Mouse (Mus musculus): ENCODE results near the gene Ndufs1. TPM values are rescaled to one million over a fixed set of nuclear protein-coding genes. Genes with fewer than 3 reads are reported as not detected.
A peak's percentile ranks its signal among the peaks of the same experiment; 100 is the strongest.
"Not testable (repeated sequence)": the region's sequence is repeated elsewhere in the genome, so short reads cannot be mapped to it uniquely, and the experiment has no call there.

Gene Ndufs1
- 100 to 1,000 TPM; 155 to 166 (median 160) TPM for total RNA-seq (2022)

DNA sequence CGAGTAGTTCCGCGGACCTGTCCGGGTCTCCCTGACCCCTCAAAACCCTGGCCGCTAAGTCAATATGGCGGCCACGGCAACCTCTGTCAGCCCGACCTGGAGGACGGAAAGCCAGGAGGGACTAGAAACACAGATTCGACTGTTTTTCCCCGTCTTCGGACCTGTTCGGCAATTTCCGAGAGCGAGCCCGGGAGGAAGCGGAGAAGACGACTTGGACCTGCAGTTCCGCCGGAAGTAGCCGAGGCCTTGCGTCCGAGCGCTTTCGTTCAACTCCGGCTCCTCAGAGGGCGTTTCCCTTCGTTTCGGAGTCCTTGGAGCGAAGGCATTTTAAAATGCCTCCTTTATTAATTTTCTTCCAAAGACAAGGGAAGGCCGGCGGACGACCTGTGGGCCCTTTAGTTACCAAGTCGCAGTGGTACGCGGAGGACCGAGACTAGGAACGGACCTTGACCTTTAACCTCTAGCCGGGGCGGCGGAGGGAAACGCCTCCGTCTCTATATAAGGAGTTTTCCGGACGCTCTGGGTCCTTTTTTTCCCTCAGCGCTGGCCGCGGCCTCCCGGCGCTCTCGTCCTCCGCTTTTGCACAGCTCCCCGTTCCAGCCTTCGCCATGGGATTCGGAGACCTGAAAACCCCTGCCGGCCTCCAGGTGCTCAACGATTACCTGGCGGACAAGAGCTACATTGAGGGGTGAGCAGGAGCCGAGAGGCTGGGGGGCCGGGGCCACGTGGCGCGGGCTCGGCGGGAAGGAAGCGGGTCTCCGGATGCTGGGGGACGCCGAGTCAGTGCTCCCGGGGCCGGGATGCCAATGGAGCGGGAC is at the start of gene Ndufs1, which contains the start of gene Eef1b2:
Gene Ndufs1, minus strand, starts transcription at position 230 of the 818 bp plus-strand sequence.
Gene Eef1b2, plus strand, starts transcription at position 222 of the 818 bp plus-strand sequence.
- peak; percentile 97 to 98 for DNase-seq (ENCODE audit: low spot score in 2 of 2)

DNA sequence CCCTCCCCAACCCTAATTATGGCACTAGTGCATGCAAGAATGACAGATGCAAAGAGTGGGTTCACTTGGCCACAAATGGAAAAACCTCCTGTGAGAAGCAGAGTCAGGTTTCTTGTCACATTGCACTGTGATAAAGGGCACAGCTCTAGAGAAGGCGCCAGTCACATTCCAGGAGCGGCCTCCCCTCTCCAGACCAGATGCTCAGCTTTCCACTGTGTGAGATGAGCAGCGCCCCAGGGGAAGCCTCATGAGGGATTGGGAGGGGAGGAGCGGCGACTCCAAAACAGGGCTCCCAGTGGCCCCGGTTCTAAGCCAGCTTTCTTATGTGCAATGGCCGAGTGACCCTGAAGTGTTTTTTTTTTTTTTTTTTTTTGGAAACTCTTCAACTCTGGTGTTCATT is 49.3 kb upstream of the Ndufs1 start:
- no peak for DNase-seq (ENCODE audit: low spot score in 2 of 2)

DNA sequence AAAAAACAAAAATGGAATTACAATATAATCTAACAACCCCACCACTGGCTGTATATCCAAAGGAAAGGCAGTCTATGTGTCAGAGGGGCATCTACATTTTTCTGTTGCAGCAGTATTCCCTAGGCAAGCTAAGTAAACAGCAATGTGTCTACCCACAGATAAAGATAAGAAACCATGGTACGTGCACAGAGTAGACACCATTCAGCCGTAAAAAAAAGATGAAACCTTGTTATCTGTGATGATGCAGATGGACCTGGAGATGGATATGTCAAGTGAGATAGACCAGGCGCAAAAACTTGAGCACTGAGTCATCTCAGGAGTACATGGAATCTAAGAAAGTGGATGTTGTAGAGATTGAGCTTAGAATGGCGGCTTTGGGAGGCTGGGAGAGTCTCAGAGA is 48.4 kb upstream of the Ndufs1 start:
- no peak for DNase-seq (ENCODE audit: low spot score in 2 of 2)

DNA sequence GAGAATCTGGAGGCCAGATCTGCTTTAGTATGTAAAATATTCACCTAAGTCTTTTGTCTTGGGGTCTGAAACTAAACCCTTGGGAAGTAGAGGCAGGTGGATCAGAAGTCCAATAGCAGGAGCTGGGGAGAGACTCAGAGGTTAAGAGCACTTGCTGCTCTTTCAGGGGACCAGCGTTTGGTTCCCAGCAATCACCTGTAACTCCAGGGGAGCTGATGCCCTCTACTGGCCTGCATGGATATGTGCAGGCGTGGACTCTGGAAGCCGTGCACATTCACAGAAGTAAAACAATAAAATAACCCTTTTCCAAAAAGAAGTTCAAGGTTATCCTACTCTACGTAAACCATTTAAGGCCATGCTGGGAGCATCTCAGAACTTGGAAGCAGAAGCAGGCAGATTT is 42.6 kb upstream of the Ndufs1 start:
- DNase-seq (ENCODE audit: low spot score in 2 of 2): no peak

DNA sequence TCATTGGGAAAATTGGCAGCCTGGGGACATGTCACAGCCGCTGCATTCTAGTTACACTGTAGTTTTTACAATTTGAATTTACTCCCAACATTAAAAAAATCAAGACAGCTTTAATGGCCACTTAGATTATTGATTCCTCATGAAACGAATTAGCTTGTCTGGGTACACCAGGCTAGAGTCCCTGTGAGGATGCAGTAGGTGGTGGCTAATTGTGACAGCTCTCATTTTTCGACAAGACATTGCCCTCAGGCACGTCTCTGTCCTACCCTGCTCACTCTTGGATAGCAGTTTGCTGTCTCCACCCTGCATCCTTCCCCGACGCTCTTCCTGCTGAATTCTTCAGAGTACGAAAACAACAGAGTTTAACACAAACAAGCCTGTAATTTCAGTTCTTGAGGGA is 38.0 kb upstream of the Ndufs1 start:
- no peak for DNase-seq (ENCODE audit: low spot score in 2 of 2)

DNA sequence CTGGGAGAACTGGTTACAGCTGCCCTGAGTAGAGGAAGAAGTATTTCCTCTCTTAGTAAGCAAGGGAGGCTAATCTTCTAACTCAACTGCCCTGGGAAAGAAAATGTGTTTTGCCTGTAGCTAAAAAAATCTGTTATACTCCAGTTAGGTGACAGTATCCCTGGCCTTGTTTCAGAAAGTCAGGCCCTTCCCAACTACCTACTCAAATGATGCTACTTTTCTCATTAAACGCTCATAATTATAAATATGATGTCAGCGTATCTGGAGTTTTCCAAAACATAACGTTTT is 37.6 kb upstream of the Ndufs1 start, which contains the start of gene Gpr1:
Gene Gpr1, minus strand, starts transcription at position 273 of the 288 bp plus-strand sequence.
- no peak for DNase-seq (ENCODE audit: low spot score in 2 of 2)

DNA sequence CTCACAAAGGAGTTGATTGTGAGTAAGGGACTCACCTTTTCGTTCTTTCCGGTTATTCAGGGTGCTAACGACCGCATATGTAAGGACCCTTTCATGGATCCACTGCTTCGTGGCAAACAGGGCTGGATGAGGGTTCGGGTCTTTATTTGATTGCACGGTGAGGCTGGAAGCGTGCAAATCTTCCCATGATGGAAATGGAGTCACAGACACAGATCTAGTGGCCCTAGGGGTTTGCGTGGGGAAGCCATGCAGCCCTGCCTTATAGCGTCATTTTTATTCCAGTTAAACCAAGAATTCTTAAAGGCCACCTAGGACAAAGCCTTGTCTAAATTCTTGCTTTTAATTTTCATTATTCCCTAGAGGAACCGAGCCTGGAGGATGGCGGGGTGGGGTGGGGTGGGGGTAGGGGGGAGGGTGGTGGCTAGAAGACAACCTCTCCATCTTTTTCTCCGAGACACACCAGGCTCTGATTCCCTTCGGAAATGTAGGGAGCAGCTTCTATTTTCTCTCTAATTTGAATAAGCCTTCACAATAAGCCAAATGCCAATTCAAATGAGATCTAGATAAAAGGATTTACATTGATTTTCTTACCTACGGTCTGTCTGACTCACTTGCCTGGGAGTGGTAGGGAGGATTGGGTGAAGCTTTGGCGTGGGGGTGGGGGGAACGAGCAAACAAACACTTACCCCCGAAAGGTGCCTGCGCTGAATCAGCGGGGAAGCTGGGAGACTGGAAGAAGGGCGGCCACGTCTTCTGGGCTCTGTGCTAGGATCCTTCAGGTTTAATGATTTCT is 37.0 kb upstream of the Ndufs1 start:
- no peak for DNase-seq (ENCODE audit: low spot score in 2 of 2)

DNA sequence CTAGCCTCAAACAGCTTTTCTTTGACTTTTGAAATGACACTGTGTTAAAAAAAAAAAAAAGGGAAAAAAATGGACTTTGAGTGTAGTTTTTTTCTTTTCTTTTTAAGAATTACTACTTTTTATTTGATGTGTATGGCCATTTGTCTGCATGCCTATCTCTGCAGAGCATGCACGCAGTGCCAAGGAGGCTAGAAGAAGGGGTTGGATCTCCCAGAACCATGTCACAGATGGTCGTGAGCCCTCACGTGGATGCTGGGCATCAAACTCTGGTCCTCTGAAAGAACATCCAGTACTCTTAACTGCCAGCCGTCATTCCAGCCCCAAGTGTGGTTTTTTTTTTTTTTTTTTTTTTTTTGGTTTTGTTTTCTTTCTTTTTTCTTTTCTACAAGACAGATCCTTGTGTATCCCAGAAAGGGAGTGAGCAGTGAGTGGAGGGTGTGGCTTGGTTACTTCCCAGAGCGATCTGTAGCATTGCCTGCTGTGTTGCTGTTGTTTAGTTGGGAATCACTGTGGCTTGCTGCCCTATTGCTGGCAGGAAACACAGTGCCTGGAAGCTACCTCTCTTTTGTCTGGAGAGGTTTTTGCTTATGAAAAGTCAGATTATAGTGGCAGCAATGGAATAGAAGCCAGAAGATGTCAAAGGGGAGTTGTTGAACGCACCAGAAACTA is 33.4 kb upstream of the Ndufs1 start:
- DNase-seq (ENCODE audit: low spot score in 2 of 2): no peak

DNA sequence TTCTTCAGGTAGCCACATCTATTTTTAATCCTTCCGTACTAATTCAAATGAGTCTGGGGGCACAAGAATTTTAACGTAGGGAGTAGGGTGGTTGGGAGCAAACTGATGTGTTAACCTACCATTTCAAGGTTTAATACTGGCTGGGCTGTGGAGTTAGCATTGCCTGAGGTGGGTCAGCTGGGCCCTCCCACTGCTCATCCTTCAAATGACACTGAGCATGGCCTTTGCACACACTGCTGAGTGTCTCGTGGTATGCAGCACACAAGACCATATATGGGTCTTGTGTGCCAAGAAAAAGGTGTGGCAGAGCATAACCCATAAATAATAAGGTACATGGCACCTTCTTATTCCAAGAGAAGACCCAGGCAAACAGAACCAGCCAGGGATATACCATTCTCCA is 31.0 kb upstream of the Ndufs1 start:
- no peak for DNase-seq (ENCODE audit: low spot score in 2 of 2)

DNA sequence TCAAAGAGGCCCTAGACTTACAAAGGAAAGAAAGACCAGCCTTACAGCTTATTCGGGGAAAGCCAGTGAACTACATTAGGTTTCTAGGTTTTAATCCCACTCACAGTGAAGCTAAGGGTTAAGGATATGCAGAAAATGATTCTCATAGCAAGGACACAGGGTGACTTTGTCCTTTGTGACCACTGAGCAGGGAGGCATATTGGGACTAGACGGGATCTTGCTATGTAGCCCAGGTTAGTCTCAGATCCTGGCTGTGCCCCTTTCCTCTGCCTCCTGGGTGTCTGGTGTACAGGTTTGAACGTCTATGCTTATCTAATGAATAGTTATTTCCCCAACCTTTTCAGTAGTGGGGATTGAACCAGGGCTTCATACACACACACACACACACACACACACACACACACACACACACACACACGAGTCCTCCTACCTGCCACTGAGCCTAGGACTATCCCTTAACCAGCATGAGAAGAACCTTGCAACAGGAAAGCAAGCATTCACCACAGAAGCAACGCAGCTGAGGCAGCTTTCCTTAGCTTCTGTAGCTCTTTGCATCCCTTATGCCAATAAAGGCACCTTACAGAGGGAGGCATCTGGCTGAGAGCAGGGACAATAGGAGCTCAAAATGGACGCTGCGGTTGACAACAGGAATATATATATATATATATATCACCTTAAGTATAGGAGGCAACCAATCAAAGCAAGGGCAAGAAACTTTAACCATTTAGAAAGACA is 28.2 kb upstream of the Ndufs1 start:
- no peak for DNase-seq (ENCODE audit: low spot score in 2 of 2)

DNA sequence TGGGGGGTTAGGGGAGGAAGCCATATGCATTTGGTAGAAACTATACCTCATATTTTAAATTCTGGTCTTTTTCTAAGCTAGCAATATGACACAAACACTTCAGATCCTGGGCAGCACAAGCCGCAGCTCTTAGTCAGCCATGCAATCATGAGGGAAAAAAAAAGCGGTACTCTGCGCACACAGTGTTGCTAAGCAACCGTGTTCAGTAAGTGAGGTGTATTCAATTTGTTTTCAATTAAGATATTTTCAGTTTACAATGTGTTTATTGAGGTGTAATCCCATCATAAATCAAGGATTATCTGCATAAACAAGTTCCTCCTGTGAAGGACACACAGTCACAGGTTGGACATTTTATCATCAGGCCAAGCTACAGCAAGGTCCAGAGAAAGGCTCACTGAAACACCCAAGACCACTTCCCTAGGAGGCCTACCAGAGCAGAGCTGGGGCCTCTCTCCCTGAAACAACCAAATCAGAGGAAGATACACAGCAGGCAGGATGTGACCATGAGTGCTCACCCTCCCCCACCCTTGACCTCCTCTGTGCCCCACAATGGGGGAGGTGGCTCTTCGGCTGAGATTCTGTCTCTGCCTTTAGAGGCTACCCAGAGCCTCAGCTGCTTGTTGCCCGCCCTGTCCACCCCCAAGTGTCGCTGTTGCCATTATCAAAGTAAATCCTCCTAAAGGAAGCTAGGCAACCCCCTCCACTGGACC is 27.5 kb upstream of the Ndufs1 start:
- DNase-seq (ENCODE audit: low spot score in 2 of 2): peak; percentile 28 to 34

DNA sequence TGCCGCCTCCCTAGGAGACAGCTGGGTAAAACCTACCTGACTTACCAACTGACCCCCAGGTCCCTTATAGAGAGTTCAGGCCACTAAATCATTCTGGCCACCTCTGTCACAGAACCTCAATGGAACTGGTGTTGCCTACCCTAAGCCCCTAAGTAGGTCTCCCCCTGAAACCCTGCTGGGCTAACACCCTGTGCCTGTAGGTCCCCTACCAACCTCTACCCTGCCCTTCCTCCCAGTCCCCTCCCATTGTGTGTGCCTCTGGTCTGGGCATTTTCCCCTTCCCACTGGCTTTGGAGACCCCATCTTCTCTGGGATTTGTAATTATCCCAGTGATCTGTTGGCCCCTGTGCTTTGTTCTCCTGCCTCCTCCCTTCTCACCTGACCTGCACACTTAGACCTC is 26.8 kb upstream of the Ndufs1 start:
- no peak for DNase-seq (ENCODE audit: low spot score in 2 of 2)

DNA sequence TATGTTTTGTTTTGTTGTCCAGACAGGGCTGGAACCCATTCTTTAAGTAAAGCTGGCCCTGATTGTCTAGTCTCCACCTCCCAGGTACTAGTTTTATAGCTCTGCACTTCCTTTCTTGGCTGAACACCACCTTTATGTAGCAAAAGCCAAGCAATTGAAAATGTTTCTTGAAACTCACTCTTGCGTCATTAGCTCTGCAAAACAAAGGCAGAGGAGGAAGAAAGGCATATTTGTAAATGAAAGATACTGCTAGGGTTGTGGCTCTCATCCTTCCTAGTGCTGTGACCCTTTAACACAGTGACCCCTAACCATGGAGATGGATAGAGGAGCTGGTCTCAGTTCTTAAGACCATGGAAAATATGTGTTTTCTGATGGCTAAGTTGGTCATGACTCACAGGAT is 25.0 kb upstream of the Ndufs1 start:
- no peak for DNase-seq (ENCODE audit: low spot score in 2 of 2)

DNA sequence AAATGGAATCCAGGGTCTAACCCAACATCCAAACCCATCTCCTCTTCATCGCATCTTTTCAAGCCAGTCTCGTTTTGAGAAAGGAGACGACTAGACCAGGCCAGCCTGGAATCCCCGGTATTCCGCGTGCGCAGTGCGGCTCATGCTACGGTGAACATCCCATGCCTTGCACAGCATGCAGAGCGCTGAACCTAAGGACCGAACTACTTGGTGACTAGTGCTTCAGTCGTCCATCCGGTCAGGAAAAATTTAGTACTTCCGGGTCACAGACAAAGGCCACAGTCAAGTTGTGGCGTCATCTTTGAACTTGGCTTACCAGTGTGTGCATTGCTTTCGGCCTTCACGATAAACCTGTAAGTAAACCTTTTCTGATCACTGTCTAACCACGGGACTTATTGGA is 23.7 kb upstream of the Ndufs1 start:
- no peak for DNase-seq (ENCODE audit: low spot score in 2 of 2)

DNA sequence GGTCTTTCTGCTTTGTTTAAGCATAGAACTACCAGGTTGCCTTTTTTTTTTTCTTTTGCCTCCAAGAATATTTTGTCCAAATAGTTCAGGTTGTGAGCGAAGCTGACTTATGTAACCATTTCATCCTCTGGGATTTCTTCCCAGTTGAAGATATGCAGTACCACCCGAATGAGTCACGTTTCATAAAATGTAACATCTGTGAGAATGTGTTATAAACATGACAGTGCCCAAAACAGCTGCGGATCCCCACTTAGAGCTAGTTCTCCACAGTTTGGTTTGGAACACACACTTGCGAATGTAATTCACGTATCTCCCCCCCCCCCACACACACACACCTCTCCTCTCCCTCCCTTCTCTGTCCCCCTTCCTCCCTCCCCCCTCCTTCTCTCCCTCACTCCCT is 22.8 kb upstream of the Ndufs1 start:
- no peak for DNase-seq (ENCODE audit: low spot score in 2 of 2)

DNA sequence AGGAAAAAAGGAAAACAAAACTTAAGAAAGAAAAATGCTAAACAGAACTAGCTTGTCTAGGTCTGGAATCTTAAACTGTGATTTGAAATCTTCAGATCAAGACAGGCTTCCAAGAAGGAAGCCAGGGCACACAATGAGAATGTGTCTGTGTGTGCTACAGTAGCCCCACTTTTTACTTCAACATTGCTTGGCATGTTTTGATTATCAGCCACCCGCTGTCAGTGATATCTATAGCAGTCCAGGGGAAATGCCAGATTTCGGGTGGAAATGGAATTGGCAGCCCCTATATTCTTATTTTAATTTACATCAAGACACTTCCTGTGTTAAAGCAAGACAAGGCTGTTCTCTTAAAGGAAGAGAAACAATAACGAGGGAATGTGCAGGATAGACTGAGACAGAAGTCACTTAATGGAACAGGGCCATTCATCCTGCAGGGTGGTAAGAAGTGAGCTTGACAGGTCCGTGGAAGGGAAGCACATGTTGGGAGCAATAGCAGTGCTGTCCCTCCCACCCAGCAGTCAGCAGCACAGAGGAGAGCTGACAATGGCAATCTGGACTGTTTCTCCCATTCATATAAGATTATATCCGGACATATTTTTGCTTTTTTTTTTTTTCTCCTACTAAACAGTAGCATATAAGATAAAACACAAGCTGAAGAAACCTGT is 19.3 kb upstream of the Ndufs1 start:
- DNase-seq (ENCODE audit: low spot score in 2 of 2): no peak

DNA sequence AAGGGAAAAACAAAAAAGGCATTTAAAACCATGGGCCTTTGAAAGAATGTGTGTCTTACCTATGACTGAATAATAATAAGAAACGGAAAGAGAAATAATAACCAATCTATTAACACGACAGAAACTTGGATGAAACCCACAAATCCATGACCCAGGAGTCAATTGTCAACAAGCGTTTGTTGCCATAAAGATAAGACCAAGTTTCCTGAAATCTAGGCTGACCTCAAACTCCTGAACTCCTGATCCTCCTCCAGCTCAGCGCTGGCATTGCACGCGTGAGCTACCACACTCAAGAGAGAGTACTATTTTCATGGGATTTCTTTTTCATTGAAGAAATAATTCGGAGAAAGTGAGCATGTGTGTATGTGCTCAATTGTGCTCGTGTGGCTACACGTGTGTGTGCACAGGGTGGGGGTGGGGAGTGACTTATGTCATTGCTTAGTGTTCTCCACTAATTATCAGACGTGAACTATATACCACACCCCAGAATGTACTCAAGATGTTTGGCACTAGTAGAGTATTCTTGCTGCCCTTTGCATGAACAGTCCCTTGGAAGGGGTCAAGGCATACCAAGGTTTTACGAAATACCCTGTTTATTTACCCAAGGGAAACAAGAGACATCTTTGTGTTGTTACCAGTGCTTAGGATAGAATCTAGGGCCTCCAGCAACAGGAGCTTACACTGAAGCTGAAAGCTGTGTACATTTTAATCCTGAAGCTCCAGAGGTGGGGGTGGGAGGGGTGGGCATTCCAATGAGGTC is 15.9 kb upstream of the Ndufs1 start:
- DNase-seq (ENCODE audit: low spot score in 2 of 2): no peak

DNA sequence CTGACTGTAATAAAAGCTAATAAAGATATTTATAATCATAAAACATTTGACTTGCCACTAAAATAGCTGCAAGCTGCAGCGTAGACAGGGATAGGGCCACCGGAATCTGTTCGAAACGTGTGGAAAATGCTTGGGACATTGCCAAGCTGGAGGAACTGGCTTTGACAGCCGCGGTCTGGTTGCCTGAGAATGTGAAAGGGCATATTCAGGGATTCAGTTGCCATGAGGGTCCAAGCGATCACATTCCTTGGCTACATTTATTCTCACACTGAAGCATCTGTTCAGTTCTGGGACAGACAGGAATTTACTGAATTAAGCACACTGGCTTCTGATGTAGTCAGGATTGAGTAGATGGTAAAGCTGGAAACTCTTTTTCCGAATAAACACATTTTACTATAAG is 14.2 kb upstream of the Ndufs1 start:
- no peak for DNase-seq (ENCODE audit: low spot score in 2 of 2)

DNA sequence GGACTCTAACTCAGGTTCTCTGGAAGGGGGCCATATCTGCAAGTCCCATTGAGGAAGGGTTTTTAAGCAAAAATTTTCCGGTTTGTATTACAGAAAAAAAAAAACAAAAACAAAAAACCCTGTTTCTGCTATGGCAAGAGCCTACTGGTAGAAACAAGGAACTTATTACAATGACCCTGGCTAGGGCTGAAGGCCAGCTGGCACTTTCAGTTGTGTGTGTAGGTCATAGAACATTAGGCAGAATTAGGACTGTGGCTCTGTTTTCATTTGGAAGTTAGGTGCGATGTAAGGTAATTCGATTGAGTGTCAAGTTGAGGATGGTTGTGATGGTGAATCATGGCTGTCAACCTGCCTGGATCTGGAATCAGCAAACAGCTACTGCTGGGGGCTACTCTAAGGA is 11.9 kb upstream of the Ndufs1 start:
- no peak for DNase-seq (ENCODE audit: low spot score in 2 of 2)

DNA sequence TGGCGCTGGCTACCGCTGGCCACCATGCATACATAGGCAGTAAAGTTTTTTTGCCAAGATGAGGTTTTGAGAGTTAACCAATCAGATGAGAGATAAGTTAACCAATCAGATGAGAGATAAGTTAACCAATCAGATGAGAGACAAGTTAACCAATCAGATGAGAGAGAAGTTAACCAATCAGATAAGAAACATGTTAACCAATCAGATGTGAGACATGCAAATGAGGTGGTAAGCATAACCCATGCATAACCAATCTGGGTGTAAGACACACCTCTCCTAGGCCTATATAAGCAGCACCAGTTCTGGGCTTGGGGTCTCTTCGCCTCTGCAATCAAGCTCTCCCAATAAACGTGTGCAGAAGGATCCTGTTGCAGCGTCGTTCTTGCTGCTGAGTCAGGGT is 8.8 kb upstream of the Ndufs1 start:
- DNase-seq (ENCODE audit: low spot score in 2 of 2): not testable (repeated sequence)
